Mouse (Mus musculus) ES-E14 (cell line): Measurements from ENCODE around the gene Fcor.

Experiments
- CHD2 ChIP-seq: IDR thresholded peaks from 2 replicates; pipeline ENCODE4 v1.6.1; 2014; ENCODE audit warnings: mild to moderate bottlenecking, low read depth, low read length, inconsistent platforms
- MAFK ChIP-seq: IDR thresholded peaks from 2 replicates; pipeline ENCODE4 v1.6.1; 2014; ENCODE audit warnings: mild to moderate bottlenecking, low read depth, low read length, inconsistent platforms; ENCODE audit not compliant: insufficient read depth
- ZC3H11A ChIP-seq: IDR thresholded peaks from 2 replicates; pipeline ENCODE4 v1.6.1; 2012; ENCODE audit warnings: low read depth, mild to moderate bottlenecking, inconsistent platforms, low read length, borderline replicate concordance
- ZNF384 ChIP-seq: IDR thresholded peaks from 2 replicates; pipeline ENCODE4 v1.6.1; 2012; ENCODE audit warnings: low read depth, low read length, inconsistent platforms

DNA sequence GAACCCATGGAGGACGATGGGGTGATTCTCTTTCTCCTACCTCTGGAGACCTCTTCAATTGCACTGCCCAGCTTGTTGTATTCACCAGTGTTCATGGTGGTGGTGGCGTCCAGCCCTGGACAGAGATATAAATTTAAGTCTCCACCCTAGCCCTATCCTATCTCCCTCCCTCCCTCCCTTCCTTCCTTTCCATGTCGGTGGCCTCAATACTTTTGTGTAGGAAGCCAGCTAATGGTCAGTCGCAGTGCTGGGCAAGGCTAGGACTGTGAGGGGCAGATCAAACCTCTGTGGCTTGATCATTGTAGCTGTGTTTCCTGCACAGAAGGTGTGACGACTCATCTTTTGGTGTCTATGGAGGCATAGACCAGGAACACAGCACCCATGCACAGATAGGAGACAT is 48.4 kb upstream of the Fcor start, which contains the start of gene Clec4g:
- TF ChIP-seq MAFK, result no peak
- TF ChIP-seq ZC3H11A, result no peak
- TF ChIP-seq ZNF384, result no peak
- TF ChIP-seq CHD2, result no peak
